Mouse (Mus musculus) neural tube, embryonic 11.5 days (tissue): ENCODE results near the gene Cnbp. TPM values are rescaled to one million over a fixed set of nuclear protein-coding genes. Genes with fewer than 3 reads are reported as not detected.

Source experiments
- ATAC-seq: fragments of 200-750 bp; cut with Nextera tagmentation; 2 replicates; pipeline ENCODE4 v1.8.0; 2017; ENCODE audit warnings: moderate number of reproducible peaks, mild to moderate bottlenecking, moderate TSS enrichment, moderate library complexity; ENCODE audit not compliant: insufficient read depth, low FRiP score, low TSS enrichment
- DNase-seq: peaks from one replicate; pipeline ENCODE4 v3.0.0-alpha.2; 2015; ENCODE audit warnings: low spot score
- H3K27ac ChIP-seq: fragments of 300-500 bp; sonication (generic); 2 replicates; pipeline ENCODE4 v1.5.1; 2014; ENCODE audit warnings: low read depth, mild to moderate bottlenecking, low read length
- H3K27me3 ChIP-seq: fragments of 300-500 bp; sonication (generic); 2 replicates; pipeline ENCODE4 v1.6.1; 2014; ENCODE audit warnings: mild to moderate bottlenecking, low read length, mixed read lengths; ENCODE audit not compliant: control insufficient read depth, insufficient read depth
- H3K36me3 ChIP-seq: fragments of 300-500 bp; sonication (generic); 2 replicates; pipeline ENCODE4 v1.6.1; 2014; ENCODE audit warnings: mild to moderate bottlenecking, low read length, moderate library complexity, mixed read lengths; ENCODE audit not compliant: control insufficient read depth, insufficient read depth
- H3K4me1 ChIP-seq: fragments of 300-500 bp; sonication (generic); 2 replicates; pipeline ENCODE4 v1.6.1; 2014; ENCODE audit warnings: low read length, mixed read lengths; ENCODE audit not compliant: control insufficient read depth, insufficient read depth
- H3K4me2 ChIP-seq: fragments of 300-500 bp; sonication (generic); 2 replicates; pipeline ENCODE4 v1.6.1; 2014; ENCODE audit warnings: low read depth, mild to moderate bottlenecking, moderate library complexity
- H3K4me3 ChIP-seq: fragments of 300-500 bp; sonication (generic); 2 replicates; pipeline ENCODE4 v1.5.1; 2014; ENCODE audit warnings: low read depth, low read length
- H3K9ac ChIP-seq: fragments of 300-500 bp; sonication (generic); 2 replicates; pipeline ENCODE4 v1.6.1; 2014; ENCODE audit warnings: mild to moderate bottlenecking, low read length
- H3K9me3 ChIP-seq: fragments of 300-500 bp; sonication (generic); 2 replicates; pipeline ENCODE4 v1.6.1; 2016; ENCODE audit warnings: low read length; ENCODE audit not compliant: control insufficient read depth
- WGBS: fragments of 180-500 bp; shearing (Covaris S2); extraction: QIAGEN DNeasy Blood & Tissue Kit; methylation state at CpG from one replicate; pipeline ENCODE4 v1.1.7; 2014; 5-methylcytosine and 5-hydroxymethylcytosine counted together
- polyA plus RNA-seq: library from polyadenylated mRNA; unstranded; fragments of >200 nt; fragmentation: Nextera tagmentation; extraction: Ambion mirVana; gene quantifications from 2 replicates; pipeline ENCODE4 v1.2.1, GENCODE M21; 2014

Cnbp gene
- polyA plus RNA-seq, 1 experiment from 2014 or later, result 1,155 TPM

DNA sequence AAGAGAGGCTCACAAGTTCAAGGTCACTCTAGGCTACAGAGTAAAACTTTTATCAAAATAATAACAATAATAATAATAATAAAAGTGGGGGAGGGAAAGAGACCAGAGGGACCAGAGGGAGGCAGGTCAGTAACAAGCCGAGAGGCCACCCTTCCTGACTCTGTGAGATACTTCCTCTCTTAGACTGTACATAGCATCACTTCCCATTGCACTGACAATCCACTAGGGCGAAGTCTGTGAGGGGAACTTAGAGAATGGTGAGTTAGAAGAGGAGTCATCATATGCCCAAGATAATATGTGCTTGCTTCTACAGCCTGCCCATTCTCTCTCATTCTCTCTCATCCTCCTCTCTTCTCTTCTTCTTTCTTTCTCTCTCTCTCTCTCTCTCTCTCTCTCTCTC lies 44.9 kb downstream of the Cnbp start:
- H3K36me3 ChIP-seq, result no peaks in the 10 kb centered on the region
- H3K9ac ChIP-seq, result no peak overlapping the region
- no peak overlapping the region for H3K4me2 ChIP-seq
- DNase-seq (no peak), ATAC-seq (no peak)
- no peaks in the 10 kb centered on the region for H3K4me1 ChIP-seq
- no peak overlapping the region for H3K4me3 ChIP-seq
- H3K9me3 ChIP-seq, result no peaks in the 10 kb centered on the region
- H3K27me3 ChIP-seq, result no peaks in the 10 kb centered on the region
- 86% methylated on average over 2 of the region's 2 CpGs for WGBS
- no peak overlapping the region for H3K27ac ChIP-seq

DNA sequence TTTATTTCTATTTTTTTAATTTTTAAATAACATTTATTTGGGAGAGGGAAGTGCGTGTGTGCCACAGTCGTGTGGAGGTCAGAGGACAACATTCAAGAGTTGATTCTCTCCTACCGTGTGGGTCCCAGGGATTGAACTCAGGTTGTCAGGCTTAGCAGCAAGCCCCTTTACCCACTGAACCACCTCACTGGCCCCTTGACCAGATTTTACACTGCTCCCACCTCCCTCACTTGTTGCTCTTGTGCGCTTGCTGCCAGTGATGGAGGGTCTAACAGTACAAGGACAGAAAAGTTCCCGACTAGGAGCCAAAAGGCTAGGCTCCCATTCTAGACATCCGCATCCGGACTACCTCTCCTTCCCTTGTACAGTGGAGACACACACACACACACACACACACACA lies 45.5 kb downstream of the Cnbp start:
- no peak overlapping the region for H3K9ac ChIP-seq
- H3K4me1 ChIP-seq, result no peaks in the 10 kb centered on the region
- no peak for ATAC-seq
- no peak overlapping the region for H3K4me3 ChIP-seq
- no peak overlapping the region for H3K4me2 ChIP-seq
- H3K36me3 ChIP-seq, result no peaks in the 10 kb centered on the region
- no peak for DNase-seq
- 96% methylated on average over 7 of the region's 7 CpGs for WGBS
- H3K27ac ChIP-seq, result no peak overlapping the region
- H3K27me3 ChIP-seq, result no peaks in the 10 kb centered on the region
- H3K9me3 ChIP-seq, result no peaks in the 10 kb centered on the region

DNA sequence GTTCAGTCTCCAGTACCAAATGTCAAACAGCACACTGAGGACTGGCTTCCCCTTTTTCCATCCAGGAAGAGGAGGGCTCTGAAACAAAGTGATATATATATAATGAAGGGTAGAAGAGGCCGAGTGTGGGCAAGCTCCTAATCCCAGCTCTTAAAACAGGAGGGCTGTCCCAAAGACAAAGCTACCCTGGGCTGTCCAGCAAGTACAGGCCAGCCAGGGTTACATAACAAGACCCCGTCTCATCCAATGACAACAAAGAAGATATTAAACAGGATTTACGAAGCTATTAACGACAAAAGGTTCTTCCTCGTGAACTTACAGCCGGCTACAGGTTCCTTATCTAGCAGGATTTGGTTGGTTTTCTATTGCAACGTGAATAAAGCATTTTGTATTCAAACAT lies 46.0 kb downstream of the Cnbp start:
- DNase-seq, result no peak
- H3K9me3 ChIP-seq, result no peaks in the 10 kb centered on the region
- H3K36me3 ChIP-seq, result no peaks in the 10 kb centered on the region
- 83% methylated on average over 7 of the region's 7 CpGs for WGBS
- H3K4me1 ChIP-seq, result no peaks in the 10 kb centered on the region
- no peak overlapping the region for H3K4me2 ChIP-seq
- H3K9ac ChIP-seq, result no peak overlapping the region
- H3K27ac ChIP-seq, result no peak overlapping the region
- no peaks in the 10 kb centered on the region for H3K27me3 ChIP-seq
- H3K4me3 ChIP-seq, result no peak overlapping the region
- no peak for ATAC-seq

DNA sequence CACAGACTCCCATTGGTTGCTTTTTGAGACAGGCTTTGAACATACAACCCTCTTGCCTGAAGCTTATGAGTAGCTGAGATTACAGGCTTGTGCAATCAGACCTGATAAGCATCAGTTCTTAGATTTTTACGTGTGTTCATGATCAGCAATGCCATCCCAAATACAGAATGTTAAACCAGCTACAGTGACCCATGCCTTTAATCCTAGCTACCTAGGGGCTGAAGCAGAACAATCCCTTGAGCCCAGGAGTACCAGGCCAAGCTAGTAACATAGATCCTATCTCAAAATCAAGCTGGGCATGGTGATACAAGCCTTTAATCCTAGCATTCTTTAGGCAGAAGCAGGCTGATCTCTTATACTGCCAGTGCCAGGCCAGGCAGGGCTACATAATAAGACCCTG lies 46.9 kb downstream of the Cnbp start:
- Histone ChIP-seq H3K4me2 (no peak overlapping the region), H3K4me3 (no peak overlapping the region), H3K9ac (no peak overlapping the region), H3K27me3 (no peaks in the 10 kb centered on the region), H3K27ac (no peak overlapping the region), H3K36me3 (no peaks in the 10 kb centered on the region), H3K4me1 (no peaks in the 10 kb centered on the region), H3K9me3 (no peaks in the 10 kb centered on the region)
- ATAC-seq (no peak), DNase-seq (no peak)
- WGBS, result 91% methylated on average over 1 of the region's 1 CpGs

DNA sequence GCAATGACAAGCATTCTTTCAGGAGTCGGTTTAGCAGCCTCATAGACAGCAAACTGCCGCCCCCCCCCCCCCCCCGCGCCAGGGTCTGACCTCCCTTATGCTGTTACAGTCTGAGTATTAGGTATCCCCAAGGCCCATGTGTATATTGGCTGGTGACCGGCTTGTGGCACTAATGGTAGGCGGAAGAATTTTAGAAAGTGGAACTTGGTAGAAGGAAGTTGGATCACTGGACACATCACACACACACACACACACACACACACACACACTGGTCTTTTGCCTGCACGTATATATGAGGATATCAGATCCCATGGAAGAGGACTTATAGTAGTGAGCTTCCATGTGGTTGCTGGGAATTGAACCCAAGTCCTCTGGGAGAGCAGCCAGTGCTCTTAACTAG lies 48.4 kb downstream of the Cnbp start:
- no peak for ATAC-seq
- WGBS, result 86% methylated on average over 7 of the region's 7 CpGs
- no peaks in the 10 kb centered on the region for H3K4me1 ChIP-seq

DNA sequence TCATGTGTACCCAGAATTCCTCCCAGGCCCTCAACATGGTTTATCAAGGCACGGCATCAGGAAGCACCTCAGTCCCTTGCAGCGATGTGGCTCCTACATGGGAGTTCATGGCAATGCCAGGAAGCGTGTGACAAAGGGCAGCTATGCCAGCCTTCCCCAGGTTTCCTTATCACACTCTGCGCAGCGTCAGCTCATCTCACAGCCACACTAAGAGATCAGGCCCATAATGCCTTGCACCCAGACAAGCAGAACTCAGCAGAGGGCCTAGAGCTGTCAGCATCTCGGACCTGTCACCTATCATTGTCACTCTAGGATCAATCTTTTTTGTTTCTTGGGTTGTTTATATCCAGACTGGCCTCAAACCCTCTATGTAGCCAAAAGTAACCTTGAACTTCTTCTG lies 51.3 kb downstream of the Cnbp start:
- Histone ChIP-seq H3K4me3 (no peak overlapping the region), H3K4me1 (no peaks in the 10 kb centered on the region), H3K27ac (no peak overlapping the region), H3K9ac (no peak overlapping the region), H3K9me3 (no peaks in the 10 kb centered on the region), H3K36me3 (no peaks in the 10 kb centered on the region), H3K27me3 (no peaks in the 10 kb centered on the region), H3K4me2 (no peak overlapping the region)
- DNase-seq (no peak), ATAC-seq (no peak)
- WGBS, result 95% methylated on average over 6 of the region's 6 CpGs

More for the DNA sequence above, 48.4 kb downstream of the Cnbp start:
- DNase-seq, result no peak
- Histone ChIP-seq H3K4me3 (no peak overlapping the region), H3K27ac (no peak overlapping the region), H3K27me3 (no peaks in the 10 kb centered on the region), H3K4me2 (no peak overlapping the region), H3K9ac (no peak overlapping the region), H3K9me3 (no peaks in the 10 kb centered on the region), H3K36me3 (no peaks in the 10 kb centered on the region)

DNA sequence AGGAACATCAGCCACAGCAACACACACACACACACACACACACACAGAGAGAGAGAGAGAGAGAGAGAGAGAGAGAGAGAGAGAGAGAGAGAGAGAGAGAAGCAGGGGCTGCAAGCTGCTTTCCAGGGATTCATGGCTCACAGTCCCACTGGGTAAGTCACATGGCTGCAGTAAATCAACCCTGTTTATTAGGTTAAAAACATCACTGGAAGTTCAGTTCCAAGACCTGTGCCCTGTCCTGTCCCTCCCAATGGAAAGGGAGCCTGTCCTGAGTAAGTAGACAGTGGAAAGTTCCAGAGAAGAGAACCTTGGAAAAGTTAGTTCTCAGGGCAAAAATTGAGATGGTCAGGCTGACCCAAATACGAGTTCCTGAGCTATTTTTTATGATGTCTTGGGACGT lies 53.6 kb downstream of the Cnbp start:
- Histone ChIP-seq H3K4me3 (no peak overlapping the region), H3K36me3 (no peaks in the 10 kb centered on the region), H3K4me2 (no peak overlapping the region), H3K9me3 (no peaks in the 10 kb centered on the region), H3K27ac (no peak overlapping the region), H3K9ac (no peak overlapping the region), H3K27me3 (no peaks in the 10 kb centered on the region), H3K4me1 (no peaks in the 10 kb centered on the region)
- no peak for ATAC-seq
- no peak for DNase-seq
- WGBS, result 41% methylated on average over 2 of the region's 2 CpGs

DNA sequence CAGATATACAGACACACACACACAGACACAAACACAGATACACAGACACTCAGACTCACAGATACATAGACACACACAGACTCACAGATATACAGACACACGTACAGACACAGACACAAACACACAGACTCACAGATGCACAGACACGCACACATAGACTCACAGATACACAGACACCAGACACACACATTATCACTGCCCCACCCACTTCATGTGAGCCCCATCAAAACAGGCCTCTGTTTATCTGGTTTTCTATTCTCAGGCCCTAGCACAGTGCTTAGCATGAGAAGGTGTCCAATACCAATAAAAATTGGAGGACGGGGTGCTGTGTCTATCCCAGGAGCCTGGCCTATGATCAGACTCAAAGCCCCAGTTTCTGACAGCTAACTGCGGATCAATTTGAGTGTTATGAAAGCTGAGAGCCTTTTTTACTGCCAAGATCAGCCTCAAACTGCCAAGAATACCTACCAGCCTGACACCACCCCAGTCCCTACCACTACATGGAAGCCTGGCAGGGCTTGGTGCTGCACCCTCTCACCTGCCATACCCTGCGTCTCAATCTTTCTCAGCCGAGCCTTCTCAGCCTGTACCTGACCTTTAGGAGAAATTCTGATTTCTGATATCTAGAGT lies 54.5 kb downstream of the Cnbp start:
- DNase-seq (no peak), ATAC-seq (no peak)
- no peak overlapping the region for H3K27ac ChIP-seq

DNA sequence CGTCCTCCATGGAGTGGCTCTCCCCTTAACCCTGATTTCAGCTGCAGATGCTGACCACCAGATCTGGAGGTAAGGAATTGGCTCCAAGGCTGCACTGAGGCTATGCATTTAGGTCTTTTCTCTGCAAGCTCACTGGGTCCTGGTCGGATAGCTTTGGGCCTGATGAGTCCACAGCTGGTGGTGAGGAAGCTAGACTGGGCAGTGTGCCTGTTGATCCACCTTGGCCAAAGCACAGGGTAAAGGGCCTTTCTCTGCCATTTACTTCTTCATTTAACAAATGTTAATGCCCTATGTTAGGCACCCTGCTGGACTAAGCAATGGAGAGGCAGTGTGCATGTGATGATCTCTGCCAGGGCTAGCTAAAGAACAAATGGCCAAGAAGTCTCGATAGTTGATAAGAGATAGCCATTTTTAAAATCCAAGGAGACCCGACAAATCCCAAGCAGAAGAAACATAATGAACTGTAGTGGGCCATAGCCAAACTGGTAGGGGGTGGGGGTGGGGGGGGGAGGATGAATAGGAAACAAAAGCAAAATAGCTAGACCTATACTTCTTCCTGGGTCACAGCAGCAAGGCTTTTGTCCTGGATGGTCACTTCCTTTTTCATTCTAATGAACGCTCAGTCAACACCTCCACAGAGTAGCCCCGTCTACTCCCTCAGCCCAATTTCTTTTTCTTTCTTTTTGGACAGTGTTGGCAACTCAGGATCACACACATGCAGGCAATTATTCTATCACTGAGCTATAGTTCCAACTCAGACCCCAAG lies 55.3 kb downstream of the Cnbp start:
- Histone ChIP-seq H3K27ac (no peak overlapping the region), H3K36me3 (no peaks in the 10 kb centered on the region), H3K9ac (no peak overlapping the region), H3K4me1 (no peaks in the 10 kb centered on the region), H3K4me2 (no peak overlapping the region), H3K27me3 (no peaks in the 10 kb centered on the region), H3K4me3 (no peak overlapping the region), H3K9me3 (no peaks in the 10 kb centered on the region)
- DNase-seq (no peak), ATAC-seq (no peak)
- 59% methylated on average over 6 of the region's 6 CpGs for WGBS

More for the DNA sequence above, 54.5 kb downstream of the Cnbp start:
- Histone ChIP-seq H3K4me3 (no peak overlapping the region), H3K4me1 (no peaks in the 10 kb centered on the region), H3K4me2 (no peak overlapping the region), H3K9ac (no peak overlapping the region), H3K9me3 (no peaks in the 10 kb centered on the region), H3K27me3 (no peaks in the 10 kb centered on the region), H3K36me3 (no peaks in the 10 kb centered on the region)
- 91% methylated on average over 6 of the region's 6 CpGs for WGBS
